Mouse (Mus musculus) lung, adult 2 months (tissue): Measurements from ENCODE around the gene Calm1.

Source experiments
- CTCF ChIP-seq: fragments of 200-500 bp; IDR thresholded peaks from 2 replicates; pipeline ENCODE4 v1.5.1; 2011; ENCODE audit warnings: mild to moderate bottlenecking, low read length, control low read depth; ENCODE audit not compliant: insufficient read depth
- POLR2A ChIP-seq: fragments of 200-500 bp; IDR thresholded peaks from 2 replicates; pipeline ENCODE4 v1.6.1; 2011; ENCODE audit warnings: low read depth, mild to moderate bottlenecking, control low read depth, low read length, borderline replicate concordance; ENCODE audit errors: extremely low read depth

DNA sequence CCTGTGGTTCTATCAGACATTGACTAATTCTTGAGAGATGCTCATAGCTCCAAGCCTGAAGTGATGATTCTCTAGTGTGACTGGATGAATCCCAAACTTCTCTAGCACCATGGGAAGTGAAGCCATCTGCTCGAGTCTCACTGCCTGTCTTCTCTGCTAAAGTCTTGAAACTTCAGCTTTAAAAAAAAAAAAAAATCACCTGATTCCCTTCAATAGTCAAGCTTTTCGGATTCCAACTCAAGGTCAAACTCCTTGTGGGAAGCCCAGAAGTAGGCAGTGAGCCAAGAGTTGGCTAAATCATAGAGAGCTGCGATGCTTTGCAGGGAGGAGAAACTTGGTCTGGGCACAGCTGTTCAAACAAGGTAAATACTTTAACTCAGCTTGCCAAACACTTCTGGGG, 15.5 kb downstream of the Calm1 start:
- TF ChIP-seq POLR2A, result no peak
- TF ChIP-seq CTCF, result no peak
